Mouse (Mus musculus) monocyte, adult 2 months (primary cell): ENCODE measurements around the gene Polr2m.

Source experiments
- DNase-seq, 2 experiments: peaks; one replicate each; pipeline ENCODE4 v3.0.0; 2022; ENCODE audit warnings: low spot score in 2 of 2, low read depth in 1 of 2

Gene Polr2m

DNA sequence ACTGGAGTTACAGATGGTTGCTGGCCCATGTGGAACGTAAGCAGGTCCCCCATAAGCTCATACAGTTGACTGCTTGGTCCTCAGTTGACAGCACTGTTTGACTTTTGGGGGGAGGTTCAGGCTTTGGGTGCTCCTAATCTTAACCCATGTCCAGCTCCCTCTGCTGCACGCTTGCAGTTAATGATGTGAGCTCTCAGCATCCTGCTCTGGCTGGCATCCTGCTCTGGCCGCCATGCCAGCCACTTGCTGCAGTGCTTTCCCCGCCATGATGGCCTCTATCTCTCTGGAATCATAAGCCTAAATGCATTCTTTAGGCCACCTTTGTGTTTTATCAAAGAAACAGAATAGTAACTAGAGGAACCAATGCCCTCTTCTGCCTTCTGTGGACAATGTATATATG, 10.2 kb downstream of the Polr2m start:
- no peak for DNase-seq

DNA sequence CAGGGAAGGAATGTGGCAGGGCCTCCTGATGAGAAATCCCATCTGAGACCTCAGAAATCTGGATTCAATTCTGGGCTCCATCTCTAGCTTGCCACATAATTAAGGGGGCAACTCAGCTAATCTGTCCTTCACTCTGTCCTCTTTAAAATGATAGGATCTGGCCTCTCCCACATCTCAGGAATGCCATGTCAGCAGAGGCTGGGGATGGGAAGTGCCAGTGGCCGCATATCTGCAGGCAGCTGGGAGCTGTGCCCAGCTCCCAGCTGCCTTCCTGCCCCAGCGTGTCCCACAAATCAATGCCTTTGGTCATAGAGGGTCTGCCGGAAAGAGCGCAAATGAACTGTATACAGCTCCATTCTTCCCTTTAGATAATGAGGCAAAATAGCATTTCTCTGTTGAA, 18.3 kb downstream of the Polr2m start:
- no peak for DNase-seq

DNA sequence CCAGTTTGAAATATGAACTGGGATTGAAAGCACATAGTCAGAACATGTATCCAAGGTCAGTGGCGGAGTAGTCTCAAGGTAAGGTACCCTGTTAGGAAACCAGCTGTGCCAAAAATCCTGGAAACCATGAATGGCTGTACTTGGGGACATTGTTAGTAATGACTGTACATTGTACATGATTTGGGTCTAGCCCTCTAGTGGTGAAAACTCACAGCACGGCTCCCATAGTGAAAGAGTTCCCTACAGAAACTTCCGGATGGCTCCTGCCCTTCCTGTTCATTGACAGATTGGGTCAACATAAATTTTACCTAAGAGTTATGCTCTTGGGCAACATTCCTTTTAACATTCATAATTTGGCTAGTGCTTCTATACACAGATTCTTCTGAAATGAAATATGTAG, 19.6 kb downstream of the Polr2m start:
- no peak for DNase-seq

DNA sequence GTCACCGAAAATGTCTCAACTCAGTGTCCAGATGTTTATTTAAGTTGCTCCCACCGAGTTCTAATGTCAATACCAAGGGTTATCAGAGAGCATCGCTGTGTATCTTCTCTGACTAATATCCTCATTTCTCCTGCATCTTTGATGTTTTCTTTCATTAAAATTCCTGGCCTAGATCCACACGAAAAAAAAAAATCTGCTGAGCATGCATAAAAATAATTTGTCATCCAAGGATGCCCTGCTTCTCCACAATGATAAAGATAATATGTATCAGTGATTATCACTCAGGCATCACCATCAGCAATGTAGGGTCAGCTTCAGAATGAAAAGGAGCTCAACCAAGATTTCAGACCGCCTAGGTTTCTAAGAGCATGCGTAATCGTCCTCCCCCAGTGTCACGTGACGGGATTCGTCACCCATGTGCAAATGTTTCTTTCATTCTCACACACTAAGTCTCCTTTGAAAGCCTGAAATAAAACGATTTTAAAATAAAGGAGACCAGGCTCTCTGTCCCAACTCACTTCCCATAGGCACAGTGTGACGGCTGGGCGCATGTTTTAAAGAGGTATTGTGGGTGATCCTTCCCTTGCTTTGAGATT, 22.6 kb downstream of the Polr2m start:
- no peak for DNase-seq

DNA sequence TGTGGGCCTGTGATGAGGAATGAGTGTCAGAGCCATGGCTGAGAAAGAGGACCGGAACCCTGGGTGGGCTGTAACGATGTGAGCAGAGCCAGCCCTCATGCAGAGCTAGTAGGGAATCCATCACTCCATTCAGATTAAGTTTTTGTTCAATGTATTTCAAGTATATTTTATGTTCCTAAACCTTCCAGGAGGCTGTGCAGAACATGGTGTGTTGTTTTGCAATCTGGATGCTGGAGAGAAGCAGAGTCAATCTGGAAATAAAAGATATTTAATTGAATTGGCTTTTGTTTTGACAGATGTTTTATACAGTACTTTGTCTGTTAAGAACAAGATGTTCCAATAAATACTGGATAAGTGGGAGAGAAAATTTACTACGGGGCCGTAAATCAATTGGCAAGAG, 29.0 kb downstream of the Polr2m start:
- no peak for DNase-seq

DNA sequence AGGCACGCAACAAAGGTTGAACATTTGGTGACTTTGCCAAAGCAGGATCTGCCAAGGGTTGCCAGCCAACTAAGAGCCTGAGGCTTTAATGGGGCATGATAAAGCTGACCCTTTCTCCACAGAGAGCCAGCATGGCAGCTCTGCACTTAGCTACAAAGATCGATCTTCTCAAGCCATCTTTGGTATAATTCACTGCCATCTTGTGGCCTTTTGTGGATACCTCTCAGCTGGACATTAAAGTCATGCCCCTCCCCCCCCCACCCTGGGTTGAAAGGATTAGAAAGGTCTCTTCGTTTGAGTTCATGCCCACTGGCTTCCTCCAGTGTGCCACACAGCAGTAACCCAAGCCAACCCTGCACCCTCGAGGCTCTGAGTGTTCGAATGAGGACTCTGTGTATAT, 31.8 kb downstream of the Polr2m start:
- DNase-seq = no peak

DNA sequence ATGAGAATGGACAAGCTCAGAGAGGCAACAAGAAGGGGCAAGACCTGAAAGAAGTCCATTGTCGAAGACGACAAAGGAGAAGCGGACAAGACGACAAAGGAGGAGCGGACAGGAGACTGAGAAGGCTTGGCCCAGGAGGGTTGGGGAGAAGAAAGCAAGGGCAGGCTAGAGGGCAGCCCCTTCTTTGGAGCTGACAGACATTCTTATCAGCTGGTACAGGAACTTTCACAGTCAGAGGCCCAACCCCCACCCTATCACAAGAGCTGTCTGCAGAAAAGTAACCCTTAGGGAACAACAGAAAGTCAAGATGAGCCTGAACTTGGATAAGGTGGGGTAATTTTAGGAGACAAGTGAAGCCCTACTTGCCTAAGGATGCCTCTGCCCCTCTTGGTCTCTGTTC, 32.4 kb downstream of the Polr2m start:
- DNase-seq = no peak

DNA sequence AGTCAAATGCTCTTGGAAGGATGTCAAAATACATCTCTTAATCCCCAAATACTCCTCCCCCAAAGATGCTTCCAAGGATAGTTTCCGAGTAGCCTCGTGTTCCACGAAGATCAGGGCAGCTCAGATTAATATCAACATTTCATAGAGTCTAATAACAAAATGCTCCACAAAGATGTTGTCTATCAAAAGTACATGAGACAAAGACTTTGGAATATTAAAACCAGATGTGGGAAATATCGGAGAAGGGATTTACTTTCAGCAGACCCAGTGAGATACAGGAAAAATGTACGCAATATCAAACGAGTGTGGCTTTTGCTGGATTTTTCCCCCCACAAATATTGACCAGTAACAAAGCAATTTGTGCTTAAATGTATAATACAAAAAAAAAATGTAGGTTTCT, 35.1 kb downstream of the Polr2m start:
- no peak for DNase-seq

DNA sequence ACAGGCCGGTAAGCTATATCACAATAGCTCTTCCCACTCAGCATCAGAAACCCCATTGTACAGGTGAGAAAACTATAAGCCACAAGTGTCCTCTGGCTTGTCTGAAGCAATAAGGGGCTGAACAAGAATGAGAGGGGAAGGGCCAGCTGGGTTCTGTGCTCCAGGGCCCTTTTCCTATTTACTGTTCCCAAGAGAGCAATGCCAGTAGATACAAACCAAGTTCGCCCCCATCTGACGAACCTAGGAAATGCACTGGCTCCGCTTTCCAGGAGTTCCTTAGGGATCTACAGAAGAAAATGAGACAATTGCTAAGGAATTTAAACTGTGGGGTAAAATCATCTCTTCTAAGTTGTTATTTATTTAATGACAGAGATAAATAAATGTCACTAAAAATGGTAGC, 38.2 kb downstream of the Polr2m start:
- DNase-seq = no peak

DNA sequence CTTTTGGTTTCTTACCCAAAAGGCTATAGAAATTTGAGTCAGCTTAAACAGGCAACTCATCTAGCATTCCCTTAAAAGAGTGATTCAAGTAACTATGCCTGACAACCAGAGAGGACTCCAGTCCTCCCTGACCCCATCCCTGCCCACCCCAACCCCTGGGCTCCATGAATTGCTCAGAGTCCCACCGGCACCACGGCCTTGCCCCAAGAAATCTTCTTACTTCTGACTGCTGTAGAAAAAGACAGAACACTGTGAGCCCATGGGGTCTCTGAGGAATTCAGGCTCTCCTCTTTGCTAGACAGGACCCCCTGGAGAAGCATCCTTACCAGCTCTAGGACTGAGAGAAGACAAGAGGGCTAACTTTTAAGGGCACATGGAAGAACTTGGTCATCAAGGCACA, 40.4 kb downstream of the Polr2m start:
- DNase-seq = no peak

DNA sequence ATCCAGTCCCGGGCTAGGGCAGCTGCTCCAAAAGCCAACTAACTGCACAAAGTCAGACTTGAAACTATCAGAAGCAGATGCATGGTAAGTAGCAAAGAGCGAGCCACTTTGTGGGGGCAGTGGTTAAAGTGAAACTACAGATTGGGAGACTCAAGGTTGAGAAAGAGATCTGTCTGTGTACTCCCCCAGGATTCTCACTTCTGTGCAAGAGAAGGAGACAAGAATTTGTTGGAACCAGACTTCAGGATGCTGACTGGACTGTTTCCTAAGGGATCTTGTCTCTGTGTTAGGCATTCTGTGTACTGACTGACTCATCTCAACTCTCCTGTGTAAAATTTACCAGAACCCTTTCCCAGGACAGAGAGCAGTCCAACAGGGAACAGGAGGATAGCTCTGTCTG, 47.6 kb downstream of the Polr2m start:
- no peak for DNase-seq
